Mouse (Mus musculus): ENCODE data around the gene Arpc4. TPM values are rescaled to one million over a fixed set of nuclear protein-coding genes. Genes with fewer than 3 reads are reported as not detected.

Gene Arpc4
- polyA plus RNA-seq, 1 experiment from 2014 or later = 264 TPM

GRCm38 (mm10) chr6:113366639-113367038 is 11.3 kb upstream of the Arpc4 start:
- Histone ChIP-seq H3K9me3 (no peaks in the 10 kb centered on the region), H3K9ac (no peak overlapping the region), H3K27me3 (replicated peaks) (no peaks in the 10 kb centered on the region), H3K27ac (replicated peaks) (no peak overlapping the region), H3K4me2 (no peak overlapping the region), H3K4me3 (no peak overlapping the region), H3K36me3 (peaks cover 54% of the 10 kb centered on the region), H3K4me1 (no peaks in the 10 kb centered on the region)
- 86% methylated on average over 6 of the region's 6 CpGs for WGBS
- no peak for ATAC-seq (ENCODE audit: extremely low read depth, insufficient number of reproducible peaks, low FRiP score, low TSS enrichment)

DNA sequence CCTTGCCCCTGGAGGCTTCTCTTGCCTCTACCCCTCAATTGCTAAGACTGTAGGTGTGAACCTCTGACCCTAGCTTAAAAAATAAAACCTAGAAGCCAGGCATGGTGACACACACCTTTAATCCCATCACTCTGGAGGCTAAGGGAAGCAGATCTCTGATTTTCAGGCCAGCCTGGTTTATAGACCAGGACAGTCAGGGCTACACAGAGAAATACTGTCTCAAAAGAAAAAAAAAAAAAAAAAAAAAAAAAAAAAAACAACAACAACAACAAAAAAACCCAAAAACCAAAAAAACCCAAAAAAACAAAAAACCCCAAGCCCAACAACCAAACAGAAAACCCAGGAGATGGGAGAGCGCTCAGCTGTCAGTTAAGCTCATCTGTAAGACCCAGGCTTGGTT is 10.3 kb upstream of the Arpc4 start:
- no peaks in the 10 kb centered on the region for H3K4me1 ChIP-seq
- H3K9me3 ChIP-seq = no peaks in the 10 kb centered on the region
- H3K27me3 ChIP-seq (replicated peaks) = no peaks in the 10 kb centered on the region
- H3K9ac ChIP-seq = no peak overlapping the region
- 95% methylated on average over 1 of the region's 1 CpGs for WGBS
- no peak for ATAC-seq (ENCODE audit: extremely low read depth, insufficient number of reproducible peaks, low FRiP score, low TSS enrichment)
- no peak overlapping the region for H3K27ac ChIP-seq (replicated peaks)
- no peak overlapping the region for H3K4me3 ChIP-seq
- peaks cover 64% of the 10 kb centered on the region for H3K36me3 ChIP-seq
- no peak overlapping the region for H3K4me2 ChIP-seq

- H3K4me1 ChIP-seq = no peaks in the 10 kb centered on the region
- no peaks in the 10 kb centered on the region for H3K9me3 ChIP-seq
- no peak for ATAC-seq (ENCODE audit: extremely low read depth, insufficient number of reproducible peaks, low FRiP score, low TSS enrichment)
- H3K9ac ChIP-seq = no peak overlapping the region
- H3K4me3 ChIP-seq = no peak overlapping the region
- 76% methylated on average over 7 of the region's 7 CpGs for WGBS
- no peak overlapping the region for H3K27ac ChIP-seq (replicated peaks)
- peaks cover 69% of the 10 kb centered on the region for H3K36me3 ChIP-seq
- no peaks in the 10 kb centered on the region for H3K27me3 ChIP-seq (replicated peaks)
- H3K4me2 ChIP-seq = no peak overlapping the region
Measured at GRCm38 (mm10) chr6:113368124-113368523, 9.8 kb upstream of the Arpc4 start.

DNA sequence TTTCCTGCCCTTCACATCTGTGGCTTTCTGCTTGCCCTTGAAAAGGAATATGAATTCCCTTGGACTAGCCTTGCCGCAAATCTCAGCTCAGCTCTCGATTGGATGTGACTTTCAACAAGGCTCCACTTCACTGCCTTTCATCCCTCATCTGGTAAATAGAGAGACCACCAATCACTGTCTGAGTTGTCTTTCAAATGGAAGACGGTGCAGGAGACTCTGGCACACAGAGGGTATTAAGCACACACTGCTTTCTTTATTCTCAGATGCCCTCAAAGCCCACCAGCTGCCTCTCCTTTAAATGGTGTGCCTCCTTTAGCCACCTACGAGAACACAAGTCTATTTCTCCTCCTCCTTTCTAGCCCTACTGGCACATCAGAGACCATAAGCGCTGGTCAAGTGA is 9.3 kb upstream of the Arpc4 start:
- Histone ChIP-seq H3K4me3 (no peak overlapping the region), H3K27me3 (replicated peaks) (no peaks in the 10 kb centered on the region), H3K4me2 (no peak overlapping the region), H3K9me3 (no peaks in the 10 kb centered on the region), H3K4me1 (no peaks in the 10 kb centered on the region), H3K9ac (no peak overlapping the region), H3K27ac (replicated peaks) (no peak overlapping the region), H3K36me3 (peaks cover 74% of the 10 kb centered on the region)
- 85% methylated on average over 5 of the region's 5 CpGs for WGBS
- no peak for ATAC-seq (ENCODE audit: extremely low read depth, insufficient number of reproducible peaks, low FRiP score, low TSS enrichment)

GRCm38 (mm10) chr6:113370194-113370929 is 7.6 kb upstream of the Arpc4 start:
- Histone ChIP-seq H3K27ac (replicated peaks) (no peak overlapping the region), H3K27me3 (replicated peaks) (no peaks in the 10 kb centered on the region), H3K4me3 (no peak overlapping the region), H3K36me3 (peaks cover 91% of the 10 kb centered on the region), H3K4me1 (no peaks in the 10 kb centered on the region), H3K4me2 (no peak overlapping the region), H3K9me3 (no peaks in the 10 kb centered on the region), H3K9ac (no peak overlapping the region)
- no peak; the same call in 1 of the 2 replicates for ATAC-seq (ENCODE audit: extremely low read depth, insufficient number of reproducible peaks, low FRiP score, low TSS enrichment)
- WGBS = 86% methylated on average over 20 of the region's 20 CpGs

DNA sequence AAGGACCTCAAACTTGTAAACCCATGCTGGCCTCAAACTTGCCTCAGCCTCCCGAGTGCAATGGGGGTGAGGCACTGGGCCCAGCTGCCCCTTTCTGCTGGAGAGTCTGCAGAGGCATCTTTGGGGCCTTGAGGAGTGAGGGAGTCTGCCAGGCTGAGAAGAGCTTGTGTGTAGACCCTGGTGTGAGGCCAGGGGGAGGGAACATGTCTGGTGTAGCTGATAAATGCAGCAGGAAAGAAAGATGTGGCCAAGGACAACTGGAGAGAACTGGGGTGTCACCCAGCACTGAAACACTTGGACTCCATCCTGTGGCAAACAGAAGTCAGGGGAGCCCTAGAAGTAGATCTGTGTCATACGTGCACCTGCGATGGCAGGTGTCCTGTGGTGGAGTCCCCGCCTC is 4.4 kb upstream of the Arpc4 start:
- H3K9me3 ChIP-seq = no peaks in the 10 kb centered on the region
- H3K4me2 ChIP-seq = no peak overlapping the region
- no peak overlapping the region for H3K9ac ChIP-seq
- H3K27ac ChIP-seq (replicated peaks) = no peak overlapping the region
- no peak for ATAC-seq (ENCODE audit: extremely low read depth, insufficient number of reproducible peaks, low FRiP score, low TSS enrichment)
- H3K27me3 ChIP-seq (replicated peaks) = no peaks in the 10 kb centered on the region
- peaks cover 75% of the 10 kb centered on the region for H3K36me3 ChIP-seq
- 85% methylated on average over 4 of the region's 4 CpGs for WGBS
- peaks cover 6% of the 10 kb centered on the region for H3K4me1 ChIP-seq
- H3K4me3 ChIP-seq = no peak overlapping the region

DNA sequence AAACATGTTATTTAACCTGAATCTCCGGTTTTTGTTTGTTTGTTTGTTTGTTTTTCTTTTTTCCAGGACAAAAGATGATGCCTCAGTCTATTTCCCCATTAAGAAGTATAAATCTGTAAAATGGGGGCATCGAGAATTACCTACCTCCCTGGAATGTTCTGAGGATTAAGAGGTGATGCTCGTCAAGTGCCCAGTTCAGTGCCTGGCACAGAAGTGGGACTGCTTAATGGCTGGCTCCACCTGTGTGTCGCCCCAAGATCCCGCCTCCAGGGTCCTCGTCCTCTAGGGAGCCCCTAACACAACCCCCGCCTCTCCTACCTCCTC is 781 bp upstream of the Arpc4 start:
- H3K4me1 ChIP-seq = peaks cover 24% of the 10 kb centered on the region
- peak overlapping the region; percentile 96 for H3K27ac ChIP-seq (replicated peaks)
- H3K4me2 ChIP-seq = peak overlapping the region; percentile 94
- ATAC-seq (ENCODE audit: extremely low read depth, insufficient number of reproducible peaks, low FRiP score, low TSS enrichment) = no peak
- peaks cover 57% of the 10 kb centered on the region for H3K36me3 ChIP-seq
- H3K9ac ChIP-seq = peak overlapping the region; percentile 97
- H3K9me3 ChIP-seq = no peaks in the 10 kb centered on the region
- H3K4me3 ChIP-seq = peak overlapping the region; percentile 96
- no peaks in the 10 kb centered on the region for H3K27me3 ChIP-seq (replicated peaks)
- 6% methylated on average over 7 of the region's 7 CpGs for WGBS

GRCm38 (mm10) chr6:113379246-113379645 is 1.3 kb downstream of the Arpc4 start:
- WGBS = 63% methylated on average over 6 of the region's 6 CpGs
- Histone ChIP-seq H3K27ac (replicated peaks) (no peak overlapping the region), H3K4me2 (peak overlapping the region; percentile 94), H3K9ac (peak overlapping the region; percentile 97), H3K9me3 (no peaks in the 10 kb centered on the region), H3K4me1 (peaks cover 24% of the 10 kb centered on the region), H3K36me3 (peaks cover 57% of the 10 kb centered on the region), H3K27me3 (replicated peaks) (no peaks in the 10 kb centered on the region), H3K4me3 (peak overlapping the region; percentile 96)
- no peak for ATAC-seq (ENCODE audit: extremely low read depth, insufficient number of reproducible peaks, low FRiP score, low TSS enrichment)

DNA sequence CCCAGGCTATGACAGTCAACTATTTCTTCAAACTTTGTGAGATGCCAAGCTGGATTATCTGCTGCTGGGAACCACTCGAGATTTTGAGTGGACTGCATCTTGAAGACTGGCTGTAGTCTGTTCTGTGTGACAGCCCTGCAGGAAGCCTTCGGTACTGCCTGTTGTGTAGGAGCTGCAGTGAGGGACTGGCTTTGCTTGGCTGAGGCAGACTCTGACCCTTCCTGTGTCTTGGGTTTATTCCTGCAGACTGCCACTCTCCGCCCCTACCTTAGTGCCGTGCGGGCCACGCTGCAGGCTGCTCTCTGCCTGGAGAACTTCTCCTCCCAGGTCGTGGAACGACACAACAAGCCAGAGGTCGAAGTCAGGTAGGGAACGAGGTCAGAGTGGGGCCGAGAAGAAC is 2.6 kb downstream of the Arpc4 start:
- H3K4me3 ChIP-seq = no peak overlapping the region
- H3K4me1 ChIP-seq = peaks cover 24% of the 10 kb centered on the region
- no peak overlapping the region for H3K4me2 ChIP-seq
- H3K27me3 ChIP-seq (replicated peaks) = no peaks in the 10 kb centered on the region
- H3K36me3 ChIP-seq = peaks cover 57% of the 10 kb centered on the region
- no peak overlapping the region for H3K9ac ChIP-seq
- no peaks in the 10 kb centered on the region for H3K9me3 ChIP-seq
- 86% methylated on average over 11 of the region's 11 CpGs for WGBS
- H3K27ac ChIP-seq (replicated peaks) = no peak overlapping the region
- ATAC-seq (ENCODE audit: extremely low read depth, insufficient number of reproducible peaks, low FRiP score, low TSS enrichment) = no peak

GRCm38 (mm10) chr6:113384351-113384927 is 6.5 kb downstream of the Arpc4 start:
- H3K4me2 ChIP-seq = no peak overlapping the region
- H3K4me3 ChIP-seq = no peak overlapping the region
- H3K27ac ChIP-seq (replicated peaks) = no peak overlapping the region
- no peak overlapping the region for H3K9ac ChIP-seq
- WGBS = 91% methylated on average over 8 of the region's 8 CpGs
- no peak for ATAC-seq (ENCODE audit: extremely low read depth, insufficient number of reproducible peaks, low FRiP score, low TSS enrichment)
- peaks cover 9% of the 10 kb centered on the region for H3K4me1 ChIP-seq
- H3K9me3 ChIP-seq = no peaks in the 10 kb centered on the region
- peaks cover 92% of the 10 kb centered on the region for H3K36me3 ChIP-seq
- H3K27me3 ChIP-seq (replicated peaks) = no peaks in the 10 kb centered on the region

- Histone ChIP-seq H3K27ac (replicated peaks) (no peak overlapping the region), H3K9me3 (no peaks in the 10 kb centered on the region), H3K4me1 (peaks cover 7% of the 10 kb centered on the region; the same call in 1 of the 2 replicates), H3K9ac (no peak overlapping the region), H3K4me3 (no peak overlapping the region), H3K36me3 (peaks cover 100% of the 10 kb centered on the region), H3K4me2 (no peak overlapping the region), H3K27me3 (replicated peaks) (no peaks in the 10 kb centered on the region)
- ATAC-seq (ENCODE audit: extremely low read depth, insufficient number of reproducible peaks, low FRiP score, low TSS enrichment) = no peak
- 65% methylated on average over 11 of the region's 11 CpGs for WGBS
Measured at GRCm38 (mm10) chr6:113385160-113385714, 7.3 kb downstream of the Arpc4 start.

- Histone ChIP-seq H3K36me3 (peaks cover 100% of the 10 kb centered on the region), H3K9me3 (no peaks in the 10 kb centered on the region), H3K4me3 (no peak overlapping the region), H3K27me3 (replicated peaks) (no peaks in the 10 kb centered on the region), H3K27ac (replicated peaks) (no peak overlapping the region), H3K4me1 (0 out of 2 replicates have a peak, but pooled peaks cover 7% of the 10 kb centered on the region), H3K4me2 (no peak overlapping the region), H3K9ac (no peak overlapping the region)
- no peak for ATAC-seq (ENCODE audit: extremely low read depth, insufficient number of reproducible peaks, low FRiP score, low TSS enrichment)
- WGBS = 86% methylated on average over 3 of the region's 3 CpGs
Measured at GRCm38 (mm10) chr6:113386025-113386424, 8.1 kb downstream of the Arpc4 start.
